Mouse (Mus musculus): ENCODE data around the gene Cers2. TPM values are rescaled to one million over a fixed set of nuclear protein-coding genes. Genes with fewer than 3 reads are reported as not detected.

The Cers2 gene
- polyA plus RNA-seq, 1 experiment: 185 TPM

GRCm38 (mm10) chr3:95283589-95283941 lies 31.0 kb upstream of the Cers2 start:
- peak overlapping the region; percentile 65 for H3K4me3 ChIP-seq (ENCODE audit: insufficient read depth, low read depth, low read length)
- peak overlapping the region; percentile 96 for H3K27ac ChIP-seq (replicated peaks; ENCODE audit: low read depth, low read length)
- H3K4me1 ChIP-seq (ENCODE audit: control insufficient read depth, insufficient read depth, insufficient read length, low read length): peaks cover 11% of the 10 kb centered on the region; the same call in 1 of the 2 replicates

GRCm38 (mm10) chr3:95284062-95284461 lies 30.5 kb upstream of the Cers2 start:
- Histone ChIP-seq H3K4me3 (ENCODE audit: insufficient read depth, low read depth, low read length) (peak overlapping the region; percentile 65), H3K27ac (replicated peaks; ENCODE audit: low read depth, low read length) (peak overlapping the region; percentile 96)

DNA sequence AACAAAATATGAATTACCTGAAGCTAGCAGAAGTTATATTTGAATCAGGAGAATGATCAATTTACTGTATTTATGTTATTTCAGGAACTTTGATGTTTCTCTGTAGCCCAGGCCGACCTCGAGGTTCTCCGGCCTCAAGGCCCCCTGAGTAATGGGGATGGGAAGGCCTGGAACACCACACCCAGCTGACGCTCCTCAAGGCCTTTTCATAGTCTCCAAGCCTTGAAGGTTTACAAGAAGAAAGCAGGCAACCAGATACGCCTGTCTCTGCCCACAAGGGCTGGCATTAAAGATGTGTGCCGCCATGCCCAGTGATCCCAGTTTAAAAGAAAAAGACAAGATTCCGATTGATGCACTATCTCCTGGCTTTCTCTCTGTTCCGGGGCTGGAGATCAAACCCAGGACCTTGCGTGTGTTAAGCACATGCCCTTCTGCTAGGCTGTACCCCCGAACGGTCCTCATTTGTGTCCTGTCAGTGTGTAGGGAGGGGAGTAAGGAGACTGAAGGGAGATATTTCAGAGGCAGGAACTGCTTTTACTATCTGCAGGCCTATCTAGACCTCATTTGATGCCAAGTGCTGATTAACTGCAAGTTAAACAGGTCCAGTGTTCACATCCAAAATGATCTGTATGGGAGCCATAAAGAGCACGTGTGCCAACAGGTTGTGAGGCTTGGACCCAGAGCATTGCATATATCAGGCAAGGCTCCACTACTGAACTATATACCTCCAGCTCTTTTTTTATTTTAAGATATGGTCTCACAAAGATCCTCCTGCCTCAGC lies 29.9 kb upstream of the Cers2 start:
- no peak overlapping the region for H3K27ac ChIP-seq (replicated peaks; ENCODE audit: low read depth, low read length)
- H3K4me3 ChIP-seq (ENCODE audit: insufficient read depth, low read depth, low read length): peak overlapping the region; percentile 65; the same call in 1 of the 2 replicates
- H3K4me1 ChIP-seq (ENCODE audit: control insufficient read depth, insufficient read depth, insufficient read length, low read length): peaks cover 11% of the 10 kb centered on the region; the same call in 1 of the 2 replicates

More at GRCm38 (mm10) chr3:95284062-95284461, 30.5 kb upstream of the Cers2 start:
- H3K4me1 ChIP-seq (ENCODE audit: control insufficient read depth, insufficient read depth, insufficient read length, low read length): peaks cover 11% of the 10 kb centered on the region; the same call in 1 of the 2 replicates

DNA sequence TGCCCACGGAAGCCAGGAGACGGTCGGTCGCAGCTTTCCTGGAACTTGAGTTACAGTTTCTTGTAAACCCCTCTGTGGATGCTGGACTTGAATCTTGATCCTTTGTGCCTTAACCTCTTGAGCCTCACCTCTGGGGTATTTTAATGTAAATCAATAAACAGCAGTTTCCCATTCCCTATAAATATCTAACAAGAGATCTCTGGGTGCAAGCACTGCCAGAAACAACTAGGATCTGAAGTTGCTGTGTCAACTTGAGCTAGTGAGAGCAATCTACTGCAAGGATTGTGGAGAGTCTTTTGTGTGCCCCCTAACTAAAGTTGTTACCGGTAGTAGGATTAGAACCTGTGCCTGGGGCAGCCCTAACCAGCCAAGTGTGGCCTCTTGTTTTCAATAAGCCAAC lies 29.2 kb upstream of the Cers2 start:
- Histone ChIP-seq H3K27ac (replicated peaks; ENCODE audit: low read depth, low read length) (0 out of 2 replicates have a peak overlapping the region, but pooled peaks have one; percentile 11), H3K4me1 (ENCODE audit: control insufficient read depth, insufficient read depth, insufficient read length, low read length) (peaks cover 11% of the 10 kb centered on the region; the same call in 1 of the 2 replicates), H3K4me3 (ENCODE audit: insufficient read depth, low read depth, low read length) (no peak overlapping the region)

- Histone ChIP-seq H3K4me3 (ENCODE audit: insufficient read depth, low read depth, low read length) (peak overlapping the region; percentile 20), H3K27ac (replicated peaks; ENCODE audit: low read depth, low read length) (peak overlapping the region; percentile 54), H3K4me1 (ENCODE audit: control insufficient read depth, insufficient read depth, insufficient read length, low read length) (peaks cover 8% of the 10 kb centered on the region; the same call in 1 of the 2 replicates)
These were observed 28.6 kb upstream of the Cers2 start for GRCm38 (mm10) chr3:95286011-95286410.

DNA sequence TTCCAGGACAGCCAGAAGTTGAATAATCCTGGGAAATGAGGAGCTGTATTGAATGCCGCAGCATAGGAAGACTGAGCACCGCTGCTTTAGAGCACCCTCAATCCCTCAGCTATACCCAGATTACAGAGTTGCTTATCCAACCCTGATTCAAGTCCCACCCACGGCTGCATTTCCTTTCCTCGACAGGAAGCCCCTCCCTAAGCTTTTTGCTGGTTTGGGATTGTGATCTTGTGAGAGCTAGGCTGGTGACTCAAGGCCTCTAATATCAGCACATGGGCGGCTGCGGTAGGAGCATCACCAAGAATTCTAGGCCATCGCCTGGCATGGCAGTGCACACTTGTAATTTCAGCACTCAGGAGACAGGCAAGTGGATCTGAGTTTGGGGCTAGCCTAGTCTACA lies 28.1 kb upstream of the Cers2 start:
- Histone ChIP-seq H3K4me1 (ENCODE audit: control insufficient read depth, insufficient read depth, insufficient read length, low read length) (peaks cover 8% of the 10 kb centered on the region; the same call in 1 of the 2 replicates), H3K27ac (replicated peaks; ENCODE audit: low read depth, low read length) (peak overlapping the region; percentile 54), H3K4me3 (ENCODE audit: insufficient read depth, low read depth, low read length) (peak overlapping the region; percentile 20)

GRCm38 (mm10) chr3:95287541-95287940 lies 27.1 kb upstream of the Cers2 start:
- H3K4me3 ChIP-seq (ENCODE audit: insufficient read depth, low read depth, low read length): no peak overlapping the region
- H3K27ac ChIP-seq (replicated peaks; ENCODE audit: low read depth, low read length): no peak overlapping the region
- peaks cover 8% of the 10 kb centered on the region; the same call in 1 of the 2 replicates for H3K4me1 ChIP-seq (ENCODE audit: control insufficient read depth, insufficient read depth, insufficient read length, low read length)

GRCm38 (mm10) chr3:95289419-95289818 lies 25.2 kb upstream of the Cers2 start:
- Histone ChIP-seq H3K4me3 (ENCODE audit: insufficient read depth, low read depth, low read length) (no peak overlapping the region), H3K27ac (replicated peaks; ENCODE audit: low read depth, low read length) (no peak overlapping the region), H3K4me1 (ENCODE audit: control insufficient read depth, insufficient read depth, insufficient read length, low read length) (0 out of 2 replicates have a peak, but pooled peaks cover 5% of the 10 kb centered on the region)

- H3K27ac ChIP-seq (replicated peaks; ENCODE audit: low read depth, low read length): no peak overlapping the region
- H3K4me1 ChIP-seq (ENCODE audit: control insufficient read depth, insufficient read depth, insufficient read length, low read length): 0 out of 2 replicates have a peak, but pooled peaks cover 3% of the 10 kb centered on the region
- no peak overlapping the region for H3K4me3 ChIP-seq (ENCODE audit: insufficient read depth, low read depth, low read length)
These were observed 24.4 kb upstream of the Cers2 start for GRCm38 (mm10) chr3:95290156-95290555.

GRCm38 (mm10) chr3:95291041-95291440 lies 23.6 kb upstream of the Cers2 start:
- no peak overlapping the region for H3K4me3 ChIP-seq (ENCODE audit: insufficient read depth, low read depth, low read length)
- no peak overlapping the region for H3K27ac ChIP-seq (replicated peaks; ENCODE audit: low read depth, low read length)
- peaks cover 2% of the 10 kb centered on the region; the same call in 1 of the 2 replicates for H3K4me1 ChIP-seq (ENCODE audit: control insufficient read depth, insufficient read depth, insufficient read length, low read length)

- no peak overlapping the region for H3K4me3 ChIP-seq (ENCODE audit: insufficient read depth, low read depth, low read length)
- no peak overlapping the region for H3K27ac ChIP-seq (replicated peaks; ENCODE audit: low read depth, low read length)
- peaks cover 2% of the 10 kb centered on the region; the same call in 1 of the 2 replicates for H3K4me1 ChIP-seq (ENCODE audit: control insufficient read depth, insufficient read depth, insufficient read length, low read length)
These were observed 21.7 kb upstream of the Cers2 start for GRCm38 (mm10) chr3:95292899-95293298.

DNA sequence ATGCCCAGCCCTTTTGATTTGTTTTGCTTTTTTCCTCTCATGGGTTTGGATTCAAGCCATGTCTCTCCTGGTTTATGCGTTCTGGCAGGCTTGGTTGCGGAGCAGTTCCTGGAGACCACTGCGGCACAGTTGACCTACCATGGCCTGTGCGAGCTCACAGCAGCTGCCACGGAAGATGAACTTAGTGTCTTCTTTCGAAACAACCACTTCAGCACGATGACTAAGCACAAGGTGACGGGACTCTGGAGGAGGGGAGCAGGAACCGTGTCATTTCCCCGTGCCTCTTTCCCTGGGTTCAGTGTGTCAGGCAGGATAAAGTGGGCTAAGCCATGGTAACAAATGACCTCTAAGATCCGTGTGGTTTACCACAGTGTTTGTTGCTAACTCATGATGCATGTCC lies 21.1 kb upstream of the Cers2 start:
- Histone ChIP-seq H3K27ac (replicated peaks; ENCODE audit: low read depth, low read length) (no peak overlapping the region), H3K4me3 (ENCODE audit: insufficient read depth, low read depth, low read length) (no peak overlapping the region), H3K4me1 (ENCODE audit: control insufficient read depth, insufficient read depth, insufficient read length, low read length) (peaks cover 2% of the 10 kb centered on the region; the same call in 1 of the 2 replicates)

- Histone ChIP-seq H3K27ac (replicated peaks; ENCODE audit: low read depth, low read length) (no peak overlapping the region), H3K4me1 (ENCODE audit: control insufficient read depth, insufficient read depth, insufficient read length, low read length) (peaks cover 2% of the 10 kb centered on the region; the same call in 1 of the 2 replicates)
These were observed 20.3 kb upstream of the Cers2 start for GRCm38 (mm10) chr3:95294316-95294715.

DNA sequence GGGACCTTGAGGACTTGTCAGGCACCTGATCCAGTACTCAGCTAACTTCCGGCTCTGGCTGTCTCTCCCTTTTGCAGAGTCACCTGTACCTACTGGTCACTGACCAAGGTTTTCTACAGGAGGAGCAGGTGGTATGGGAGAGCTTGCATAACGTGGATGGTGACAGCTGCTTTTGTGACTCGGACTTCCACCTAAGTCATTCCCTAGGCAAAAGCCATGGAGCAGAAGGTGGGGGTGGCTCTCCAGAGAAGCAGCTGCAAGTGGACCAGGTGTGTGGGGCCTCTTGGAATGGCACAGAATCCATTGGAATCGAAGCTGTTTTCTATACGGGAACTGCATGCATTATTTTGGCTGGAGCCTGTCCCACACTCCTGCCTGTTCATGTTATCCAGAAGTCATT lies 19.9 kb upstream of the Cers2 start:
- Histone ChIP-seq H3K27ac (replicated peaks; ENCODE audit: low read depth, low read length) (no peak overlapping the region), H3K4me3 (ENCODE audit: insufficient read depth, low read depth, low read length) (no peak overlapping the region), H3K4me1 (ENCODE audit: control insufficient read depth, insufficient read depth, insufficient read length, low read length) (peaks cover 2% of the 10 kb centered on the region; the same call in 1 of the 2 replicates)

More at GRCm38 (mm10) chr3:95294316-95294715, 20.3 kb upstream of the Cers2 start:
- H3K4me3 ChIP-seq (ENCODE audit: insufficient read depth, low read depth, low read length): no peak overlapping the region

- no peak overlapping the region for H3K27ac ChIP-seq (replicated peaks; ENCODE audit: low read depth, low read length)
- H3K4me3 ChIP-seq (ENCODE audit: insufficient read depth, low read depth, low read length): no peak overlapping the region
- peaks cover 2% of the 10 kb centered on the region; the same call in 1 of the 2 replicates for H3K4me1 ChIP-seq (ENCODE audit: control insufficient read depth, insufficient read depth, insufficient read length, low read length)
These were observed 19.1 kb upstream of the Cers2 start for GRCm38 (mm10) chr3:95295321-95296102.
